Mouse (Mus musculus): ENCODE results near the gene Tmod4.

The Tmod4 gene

DNA sequence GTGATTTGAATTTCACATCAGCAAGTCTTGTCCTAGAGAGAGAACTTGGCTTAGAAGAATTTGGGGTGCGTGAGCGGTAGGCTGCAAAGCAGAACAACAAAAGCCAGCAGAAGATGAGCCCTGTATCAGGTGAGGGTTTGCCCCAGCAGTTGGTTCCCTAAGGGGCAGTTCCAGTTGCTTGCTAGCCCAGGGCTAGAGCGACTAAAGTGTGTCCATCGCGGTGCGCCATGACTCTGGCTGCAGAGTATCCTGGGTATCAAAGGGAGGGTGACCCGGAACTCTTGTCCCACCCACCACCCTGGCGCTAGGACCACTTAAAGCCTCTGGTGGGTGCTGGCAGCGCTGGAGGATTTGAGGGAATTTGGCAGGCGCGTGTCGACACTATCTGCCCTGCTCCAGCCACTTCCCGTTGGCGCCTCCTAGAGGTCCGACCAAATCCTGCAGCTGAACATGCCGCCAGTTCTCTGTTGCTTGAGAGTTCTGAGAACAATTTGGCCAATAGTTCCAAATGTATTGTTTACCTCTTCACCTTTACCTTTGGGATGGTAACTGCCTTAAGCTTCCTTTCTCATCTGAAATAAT is 49.8 kb downstream of the Tmod4 start:
- peak; percentile 79 for DNase-seq

DNA sequence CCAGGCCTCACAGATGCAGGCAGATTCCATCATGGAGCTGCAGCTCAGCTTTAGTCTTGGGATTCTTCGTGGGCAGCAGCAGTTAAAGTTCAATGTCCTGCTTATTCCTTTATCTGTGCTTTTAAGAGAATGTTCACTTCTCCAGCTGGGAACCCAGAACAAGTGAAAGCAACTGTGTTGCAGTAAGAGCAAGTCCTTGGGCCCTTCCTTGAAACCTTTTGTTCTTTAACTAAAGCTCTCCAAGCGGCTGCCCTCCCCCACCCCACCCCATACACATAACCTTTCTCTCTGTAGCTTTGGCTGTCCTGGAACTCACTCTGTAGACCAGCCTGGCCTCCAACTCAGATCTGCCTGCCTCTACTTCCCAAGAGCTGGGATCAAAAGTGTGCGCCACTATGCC is 52.2 kb downstream of the Tmod4 start:
- DNase-seq = no peak

DNA sequence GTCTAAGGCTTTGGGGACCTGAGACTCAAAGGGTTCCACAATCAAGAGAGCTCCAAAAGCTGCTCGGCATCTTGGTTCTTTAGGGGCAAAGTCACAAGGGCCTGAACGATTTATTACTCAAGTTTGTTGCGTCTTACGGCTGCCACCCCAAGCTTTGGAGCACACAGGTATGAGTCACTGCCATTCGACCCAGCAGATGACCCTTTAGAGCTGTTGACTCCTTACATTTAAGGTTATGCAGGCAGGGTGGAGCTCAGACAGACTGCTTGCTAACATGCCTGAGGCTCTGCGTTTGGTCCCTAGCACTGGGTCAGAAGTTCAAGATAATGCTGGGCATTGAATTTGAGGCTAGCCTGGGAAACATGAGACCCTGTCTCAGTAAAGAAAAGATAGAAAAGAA is 53.3 kb downstream of the Tmod4 start:
- no peak for DNase-seq

Data from cerebellum, adult 11-12 months (tissue).